Mouse (Mus musculus) layer of hippocampus, adult 9-10 months (tissue): ENCODE results near the gene Gpr27.

Experiments
- DNase-seq: peaks from one replicate; pipeline ENCODE4 v3.0.0; 2022; ENCODE audit warnings: low spot score

Gene Gpr27

GRCm38 (mm10) chr6:99692206-99692915 is at the start of gene Gpr27:
Gene Gpr27 (plus strand): TSS chr6:99692679.
- no peak for DNase-seq

GRCm38 (mm10) chr6:99643439-99644199 is 48.9 kb upstream of the Gpr27 start:
- no peak for DNase-seq

GRCm38 (mm10) chr6:99644386-99644785 is 48.1 kb upstream of the Gpr27 start:
- DNase-seq: no peak

GRCm38 (mm10) chr6:99644876-99645275 is 47.6 kb upstream of the Gpr27 start:
- DNase-seq: no peak

- no peak for DNase-seq
These were observed 46.1 kb upstream of the Gpr27 start for GRCm38 (mm10) chr6:99646344-99646743.

GRCm38 (mm10) chr6:99649307-99649706 is 43.2 kb upstream of the Gpr27 start:
- DNase-seq: no peak

- DNase-seq: no peak
These were observed 40.1 kb upstream of the Gpr27 start for GRCm38 (mm10) chr6:99652341-99652740.

GRCm38 (mm10) chr6:99654343-99654742 is 38.1 kb upstream of the Gpr27 start:
- no peak for DNase-seq

- no peak for DNase-seq
These were observed 37.0 kb upstream of the Gpr27 start for GRCm38 (mm10) chr6:99655488-99655887.

GRCm38 (mm10) chr6:99656088-99656487 is 36.4 kb upstream of the Gpr27 start:
- no peak for DNase-seq

- DNase-seq: no peak
These were observed 33.9 kb upstream of the Gpr27 start for GRCm38 (mm10) chr6:99658586-99658985.

- no peak for DNase-seq
These were observed 32.0 kb upstream of the Gpr27 start for GRCm38 (mm10) chr6:99660443-99660842.

- DNase-seq: no peak
These were observed 29.2 kb upstream of the Gpr27 start for GRCm38 (mm10) chr6:99663232-99663631.

- no peak for DNase-seq
These were observed 26.8 kb upstream of the Gpr27 start for GRCm38 (mm10) chr6:99665457-99666317.

GRCm38 (mm10) chr6:99666318-99667171 is 25.9 kb upstream of the Gpr27 start, which contains the start of the genes Eif4e3 and Gm20696:
Gene Eif4e3 (minus strand): TSS chr6:99666771.
Gene Gm20696 (minus strand): TSS chr6:99666797.
- no peak for DNase-seq

- no peak for DNase-seq
These were observed 25.2 kb upstream of the Gpr27 start for GRCm38 (mm10) chr6:99667290-99667689.

GRCm38 (mm10) chr6:99669481-99670325 is 22.8 kb upstream of the Gpr27 start:
- DNase-seq: peak; percentile 71

- no peak for DNase-seq
These were observed 21.9 kb upstream of the Gpr27 start for GRCm38 (mm10) chr6:99670481-99671119.

GRCm38 (mm10) chr6:99671768-99672167 is 20.7 kb upstream of the Gpr27 start:
- DNase-seq: no peak

GRCm38 (mm10) chr6:99674482-99674881 is 18.0 kb upstream of the Gpr27 start:
- no peak for DNase-seq
